Mouse (Mus musculus): ENCODE data around the gene Rbpjl. TPM values are rescaled to one million over a fixed set of nuclear protein-coding genes. Genes with fewer than 3 reads are reported as not detected.
A peak's percentile ranks its signal among the peaks of the same experiment; 100 is the strongest.

Gene Rbpjl
- polyA plus RNA-seq, 1 experiment: 0.19 TPM

DNA sequence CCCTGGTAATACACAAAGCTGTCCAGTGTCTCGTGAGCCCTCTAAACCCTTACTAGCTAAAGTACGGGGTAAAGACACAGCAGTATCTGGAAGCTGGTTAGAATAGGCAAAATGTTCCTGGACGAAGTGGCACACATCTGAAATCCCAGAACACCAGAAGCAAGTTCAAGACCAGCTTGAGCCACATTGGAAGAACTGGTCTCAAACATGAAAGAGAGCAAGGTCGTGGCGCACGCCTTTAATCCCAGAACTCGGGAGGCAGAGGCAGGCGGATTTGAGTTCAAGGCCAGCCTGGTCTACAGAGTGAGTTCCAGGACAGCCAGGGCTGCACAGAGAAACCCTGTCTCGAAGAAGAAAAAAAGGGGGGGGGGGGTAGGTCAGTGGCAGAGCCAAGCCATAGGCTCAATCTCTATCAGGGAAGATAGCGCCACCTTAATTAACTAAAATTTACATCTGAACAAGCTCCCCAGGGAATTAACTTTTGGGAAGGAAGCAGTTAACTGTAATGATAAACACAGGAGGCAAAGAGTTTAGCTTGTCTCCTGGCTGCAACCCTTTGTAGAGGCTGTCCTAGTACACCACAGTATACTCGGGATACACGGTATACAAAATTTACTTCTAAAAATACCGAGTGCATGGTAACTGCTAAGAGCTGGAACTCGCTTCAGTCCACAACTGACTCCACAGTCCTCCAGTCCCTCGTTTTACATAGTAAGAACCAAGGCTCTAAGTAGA is 27.1 kb downstream of the Rbpjl start:
- Histone ChIP-seq H3K4me3 (ENCODE audit: low read depth, low read length) (peak overlapping the region; percentile 3; the same call in 1 of the 2 replicates), H3K36me3 (ENCODE audit: control insufficient read depth, insufficient read depth, low read length) (peaks cover 57% of the 10 kb centered on the region), H3K27ac (ENCODE audit: insufficient read depth, low read depth, low read length) (peak overlapping the region; percentile 25; the same call in 1 of the 2 replicates), H3K4me1 (ENCODE audit: control insufficient read depth, insufficient read depth, insufficient read length, low read length) (peaks cover 34% of the 10 kb centered on the region), H3K27me3 (ENCODE audit: control insufficient read depth, insufficient read depth, low read length) (no peaks in the 10 kb centered on the region)
- 50% methylated on average over 15 of the region's 15 CpGs for WGBS
- TF ChIP-seq POLR2A (IDR thresholded peaks at IDR 0.05; ENCODE audit: low read depth, low read length) (no peak), CTCF (IDR thresholded peaks at IDR 0.05; ENCODE audit: extremely low read depth, insufficient read length, insufficient replicate concordance, low read depth, low read length) (no peak)

- H3K4me3 ChIP-seq (ENCODE audit: low read depth, low read length): peak overlapping the region; percentile 29; the same call in 1 of the 2 replicates
- 12% methylated on average over 7 of the region's 7 CpGs for WGBS
- TF ChIP-seq CTCF (IDR thresholded peaks at IDR 0.05; ENCODE audit: extremely low read depth, insufficient read length, insufficient replicate concordance, low read depth, low read length) (no peak), POLR2A (IDR thresholded peaks at IDR 0.05; ENCODE audit: low read depth, low read length) (no peak)
- peaks cover 40% of the 10 kb centered on the region for H3K4me1 ChIP-seq (ENCODE audit: control insufficient read depth, insufficient read depth, insufficient read length, low read length)
- H3K27ac ChIP-seq (ENCODE audit: insufficient read depth, low read depth, low read length): peak overlapping the region; percentile 25; the same call in 1 of the 2 replicates
- peaks cover 51% of the 10 kb centered on the region for H3K36me3 ChIP-seq (ENCODE audit: control insufficient read depth, insufficient read depth, low read length)
- no peaks in the 10 kb centered on the region for H3K27me3 ChIP-seq (ENCODE audit: control insufficient read depth, insufficient read depth, low read length)
These were observed 27.8 kb downstream of the Rbpjl start for GRCm38 (mm10) chr2:164430697-164431096.

DNA sequence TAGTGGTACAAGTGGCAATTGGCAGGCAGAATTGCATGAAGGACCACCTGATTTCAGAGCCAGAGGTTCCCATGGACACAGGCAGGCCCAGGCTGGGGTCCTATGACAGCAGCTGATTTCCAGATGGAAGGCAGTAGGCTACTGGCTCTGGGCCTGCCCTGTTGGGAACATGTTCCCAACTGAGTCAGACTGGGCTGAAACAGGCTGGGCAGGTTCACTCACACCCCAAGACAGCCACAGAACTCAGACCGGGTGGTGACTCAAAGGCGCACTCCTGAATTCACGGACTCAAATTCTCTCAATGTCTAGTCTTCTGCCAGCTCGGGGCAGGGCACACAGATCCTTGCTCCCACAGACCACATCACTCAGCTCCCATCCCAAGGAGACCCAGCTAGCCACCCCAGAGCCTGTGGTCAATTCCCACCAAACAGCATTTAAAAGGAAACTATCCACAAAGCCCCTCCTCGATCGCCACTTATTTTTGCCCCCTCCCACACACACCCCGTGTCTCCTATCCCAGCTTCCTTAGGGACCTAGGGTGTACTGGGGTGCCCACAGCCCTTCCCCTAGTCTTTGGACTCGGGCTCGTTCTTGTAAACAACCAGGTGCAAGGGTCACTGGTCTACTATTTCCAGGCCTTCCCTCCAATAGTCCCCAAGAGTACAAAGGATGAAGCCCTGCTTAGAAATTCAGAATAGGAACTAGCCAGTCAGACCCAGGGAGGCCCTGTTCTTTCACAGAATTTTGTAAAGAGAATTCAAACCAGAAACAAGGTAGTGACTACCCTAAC is 28.9 kb downstream of the Rbpjl start:
- H3K4me1 ChIP-seq (ENCODE audit: control insufficient read depth, insufficient read depth, insufficient read length, low read length): peaks cover 47% of the 10 kb centered on the region
- peak overlapping the region; percentile 98 for H3K27ac ChIP-seq (ENCODE audit: insufficient read depth, low read depth, low read length)
- no peak for TF ChIP-seq POLR2A (IDR thresholded peaks at IDR 0.05; ENCODE audit: low read depth, low read length)
- no peak for TF ChIP-seq CTCF (IDR thresholded peaks at IDR 0.05; ENCODE audit: extremely low read depth, insufficient read length, insufficient replicate concordance, low read depth, low read length)
- H3K27me3 ChIP-seq (ENCODE audit: control insufficient read depth, insufficient read depth, low read length): no peaks in the 10 kb centered on the region
- H3K36me3 ChIP-seq (ENCODE audit: control insufficient read depth, insufficient read depth, low read length): peaks cover 42% of the 10 kb centered on the region
- WGBS: 24% methylated on average over 9 of the region's 9 CpGs
- H3K4me3 ChIP-seq (ENCODE audit: low read depth, low read length): peak overlapping the region; percentile 36

- 11% methylated on average over 22 of the region's 22 CpGs for WGBS
- Histone ChIP-seq H3K27ac (ENCODE audit: insufficient read depth, low read depth, low read length) (peak overlapping the region; percentile 98), H3K27me3 (ENCODE audit: control insufficient read depth, insufficient read depth, low read length) (no peaks in the 10 kb centered on the region), H3K36me3 (ENCODE audit: control insufficient read depth, insufficient read depth, low read length) (peaks cover 34% of the 10 kb centered on the region), H3K4me1 (ENCODE audit: control insufficient read depth, insufficient read depth, insufficient read length, low read length) (peaks cover 50% of the 10 kb centered on the region), H3K4me3 (ENCODE audit: low read depth, low read length) (peak overlapping the region; percentile 34)
- TF ChIP-seq CTCF (IDR thresholded peaks at IDR 0.05; ENCODE audit: extremely low read depth, insufficient read length, insufficient replicate concordance, low read depth, low read length): no peak
- no peak for TF ChIP-seq POLR2A (IDR thresholded peaks at IDR 0.05; ENCODE audit: low read depth, low read length)
These were observed 29.7 kb downstream of the Rbpjl start for GRCm38 (mm10) chr2:164432541-164433191.

GRCm38 (mm10) chr2:164433278-164433895 is 30.4 kb downstream of the Rbpjl start:
- Histone ChIP-seq H3K4me3 (ENCODE audit: low read depth, low read length) (peak overlapping the region; percentile 34), H3K36me3 (ENCODE audit: control insufficient read depth, insufficient read depth, low read length) (peaks cover 27% of the 10 kb centered on the region), H3K27ac (ENCODE audit: insufficient read depth, low read depth, low read length) (peak overlapping the region; percentile 98), H3K27me3 (ENCODE audit: control insufficient read depth, insufficient read depth, low read length) (no peaks in the 10 kb centered on the region), H3K4me1 (ENCODE audit: control insufficient read depth, insufficient read depth, insufficient read length, low read length) (peaks cover 54% of the 10 kb centered on the region)
- TF ChIP-seq POLR2A (IDR thresholded peaks at IDR 0.05; ENCODE audit: low read depth, low read length): no peak
- no peak for TF ChIP-seq CTCF (IDR thresholded peaks at IDR 0.05; ENCODE audit: extremely low read depth, insufficient read length, insufficient replicate concordance, low read depth, low read length)
- 28% methylated on average over 9 of the region's 9 CpGs for WGBS

GRCm38 (mm10) chr2:164434681-164435080 is 31.7 kb downstream of the Rbpjl start:
- WGBS: 14% methylated on average over 3 of the region's 3 CpGs
- TF ChIP-seq POLR2A (IDR thresholded peaks at IDR 0.05; ENCODE audit: low read depth, low read length): no peak
- no peak for TF ChIP-seq CTCF (IDR thresholded peaks at IDR 0.05; ENCODE audit: extremely low read depth, insufficient read length, insufficient replicate concordance, low read depth, low read length)
- no peaks in the 10 kb centered on the region for H3K27me3 ChIP-seq (ENCODE audit: control insufficient read depth, insufficient read depth, low read length)
- peak overlapping the region; percentile 29 for H3K4me3 ChIP-seq (ENCODE audit: low read depth, low read length)
- peak overlapping the region; percentile 98 for H3K27ac ChIP-seq (ENCODE audit: insufficient read depth, low read depth, low read length)
- H3K4me1 ChIP-seq (ENCODE audit: control insufficient read depth, insufficient read depth, insufficient read length, low read length): peaks cover 59% of the 10 kb centered on the region
- peaks cover 17% of the 10 kb centered on the region for H3K36me3 ChIP-seq (ENCODE audit: control insufficient read depth, insufficient read depth, low read length)
